Mouse (Mus musculus) forebrain, embryonic 14.5 days (tissue): ENCODE measurements around the gene Slc7a7. TPM values are rescaled to one million over a fixed set of nuclear protein-coding genes. Genes with fewer than 3 reads are reported as not detected.

ENCODE experiments used
- ATAC-seq: fragments of 200-750 bp; cut with Nextera tagmentation; 2 replicates; pipeline ENCODE4 v1.8.0; 2017; ENCODE audit warnings: mild to moderate bottlenecking, moderate library complexity
- DNase-seq: peaks from one replicate; pipeline ENCODE4 v3.0.0-alpha.2; 2015; ENCODE audit warnings: low spot score
- H3K27ac ChIP-seq: fragments of 300-500 bp; sonication (generic); 2 replicates; pipeline ENCODE4 v1.5.1; 2014; ENCODE audit warnings: low read depth, mild to moderate bottlenecking, control low read depth, low read length, moderate library complexity
- H3K27me3 ChIP-seq: fragments of 300-500 bp; sonication (generic); replicated peaks from 2 replicates; pipeline ENCODE4 v1.6.1; 2014; ENCODE audit warnings: low read length, control low read depth, mixed read lengths; ENCODE audit not compliant: control insufficient read depth, insufficient read depth
- H3K36me3 ChIP-seq: fragments of 300-500 bp; sonication (generic); 2 replicates; pipeline ENCODE4 v1.6.1; 2014; ENCODE audit warnings: low read length, control low read depth; ENCODE audit not compliant: control insufficient read depth, insufficient read depth
- H3K4me1 ChIP-seq: fragments of 300-500 bp; sonication (generic); 2 replicates; pipeline ENCODE4 v1.6.1; 2014; ENCODE audit warnings: antibody characterized with exemption, low read length, control low read depth; ENCODE audit not compliant: control insufficient read depth, insufficient read depth
- H3K4me2 ChIP-seq: fragments of 300-500 bp; sonication (generic); 2 replicates; pipeline ENCODE4 v1.6.1; 2014; ENCODE audit warnings: mild to moderate bottlenecking, control low read depth, low read length
- H3K4me3 ChIP-seq: fragments of 300-500 bp; sonication (generic); 2 replicates; pipeline ENCODE4 v1.5.1; 2014; ENCODE audit warnings: low read depth, low read length, control low read depth
- H3K9ac ChIP-seq: fragments of 300-500 bp; sonication (generic); 2 replicates; pipeline ENCODE4 v1.6.1; 2014; ENCODE audit warnings: mild to moderate bottlenecking, low read length, control low read depth, moderate library complexity
- H3K9me3 ChIP-seq: fragments of 300-500 bp; sonication (generic); replicated peaks from 2 replicates; pipeline ENCODE4 v1.6.1; 2016; ENCODE audit warnings: low read length, control low read depth, mixed read lengths; ENCODE audit not compliant: control insufficient read depth
- WGBS: fragments of 180-500 bp; shearing (Covaris S2); extraction: QIAGEN DNeasy Blood & Tissue Kit; methylation state at CpG from one replicate; pipeline ENCODE4 v1.1.7; 2014; 5-methylcytosine and 5-hydroxymethylcytosine counted together
- polyA plus RNA-seq: library from polyadenylated mRNA; unstranded; fragments of >200 nt; fragmentation: Nextera tagmentation; extraction: Ambion mirVana; gene quantifications from 2 replicates; pipeline ENCODE4 v1.2.1, GENCODE M21; 2014

Slc7a7 gene
- polyA plus RNA-seq, 1 experiment from 2014 or later, result 4.3 TPM

DNA sequence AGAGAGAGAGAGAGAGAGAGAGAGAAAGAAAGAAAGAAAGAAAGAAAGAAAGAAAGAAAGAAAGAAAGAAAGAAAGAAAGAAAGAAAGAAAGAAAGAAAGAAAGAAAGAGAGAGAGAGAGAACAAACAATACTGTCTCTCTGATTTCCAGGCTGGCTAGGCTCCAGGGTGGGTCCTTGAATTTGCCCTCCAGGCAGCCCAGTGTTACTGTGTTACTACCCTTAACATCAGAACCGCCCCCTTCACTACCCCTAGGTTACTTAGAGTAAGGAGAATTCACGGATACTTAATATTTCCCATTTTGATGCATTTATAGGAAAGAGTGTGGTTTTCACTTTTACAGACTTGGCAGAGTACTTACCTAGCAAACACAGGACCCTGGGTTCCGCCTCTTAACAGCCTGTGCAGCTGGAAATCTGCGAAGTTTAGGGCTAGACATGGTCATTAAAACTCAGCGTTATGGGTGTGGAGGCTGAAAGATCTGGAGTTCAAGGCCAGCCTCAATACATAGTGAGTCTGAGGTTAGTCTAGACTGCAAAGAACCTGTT, 1.3 kb downstream of the Slc7a7 start:
- no peaks in the 10 kb centered on the region for H3K36me3 ChIP-seq
- DNase-seq (no peak), ATAC-seq (no peak)
- no peak overlapping the region for H3K4me3 ChIP-seq
- no peaks in the 10 kb centered on the region; the same call in 1 of the 2 replicates for H3K4me1 ChIP-seq
- no peak overlapping the region for H3K4me2 ChIP-seq
- peaks cover 8% of the 10 kb centered on the region; the same call in 1 of the 2 replicates for H3K27me3 ChIP-seq
- H3K27ac ChIP-seq, result no peak overlapping the region
- 39% methylated on average over 5 of the region's 5 CpGs for WGBS
- H3K9ac ChIP-seq, result no peak overlapping the region
- no peaks in the 10 kb centered on the region for H3K9me3 ChIP-seq

DNA sequence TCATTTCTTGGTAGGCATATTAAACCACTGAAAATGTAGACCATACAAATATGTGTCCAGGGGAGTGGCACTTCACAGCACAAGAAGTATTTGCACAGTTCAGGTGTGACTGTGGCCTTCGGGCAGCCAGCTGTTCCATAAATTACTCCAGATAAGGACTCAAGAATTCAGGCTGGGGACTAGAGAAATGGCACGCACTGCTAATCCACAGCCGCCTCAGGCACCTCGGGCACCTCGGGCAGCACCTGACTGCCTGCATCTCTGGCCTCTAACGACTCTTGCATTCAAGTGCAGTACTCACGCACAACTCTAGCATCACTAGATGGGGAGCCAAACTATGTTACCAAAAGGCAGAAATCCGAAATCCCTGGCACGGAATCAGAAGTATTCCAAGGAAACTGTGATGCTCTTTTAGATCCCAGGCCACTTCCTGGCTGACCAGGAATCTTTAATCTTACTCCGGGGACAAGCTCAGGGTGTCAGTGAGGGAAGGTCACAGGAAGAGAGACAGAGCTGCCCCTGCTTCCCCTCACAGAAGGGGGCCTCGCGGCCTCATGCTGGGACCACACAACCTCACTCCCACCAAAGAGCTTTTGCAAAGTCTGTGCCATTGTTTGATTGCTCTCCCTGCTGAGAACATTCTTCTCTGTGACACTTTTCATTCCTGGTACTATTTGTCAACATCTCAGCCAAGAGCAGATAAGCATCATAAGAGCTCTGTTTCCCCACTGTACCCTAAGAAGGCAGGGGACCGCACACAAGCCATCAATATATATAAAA, 2.1 kb downstream of the Slc7a7 start:
- 9% methylated on average over 13 of the region's 13 CpGs for WGBS

DNA sequence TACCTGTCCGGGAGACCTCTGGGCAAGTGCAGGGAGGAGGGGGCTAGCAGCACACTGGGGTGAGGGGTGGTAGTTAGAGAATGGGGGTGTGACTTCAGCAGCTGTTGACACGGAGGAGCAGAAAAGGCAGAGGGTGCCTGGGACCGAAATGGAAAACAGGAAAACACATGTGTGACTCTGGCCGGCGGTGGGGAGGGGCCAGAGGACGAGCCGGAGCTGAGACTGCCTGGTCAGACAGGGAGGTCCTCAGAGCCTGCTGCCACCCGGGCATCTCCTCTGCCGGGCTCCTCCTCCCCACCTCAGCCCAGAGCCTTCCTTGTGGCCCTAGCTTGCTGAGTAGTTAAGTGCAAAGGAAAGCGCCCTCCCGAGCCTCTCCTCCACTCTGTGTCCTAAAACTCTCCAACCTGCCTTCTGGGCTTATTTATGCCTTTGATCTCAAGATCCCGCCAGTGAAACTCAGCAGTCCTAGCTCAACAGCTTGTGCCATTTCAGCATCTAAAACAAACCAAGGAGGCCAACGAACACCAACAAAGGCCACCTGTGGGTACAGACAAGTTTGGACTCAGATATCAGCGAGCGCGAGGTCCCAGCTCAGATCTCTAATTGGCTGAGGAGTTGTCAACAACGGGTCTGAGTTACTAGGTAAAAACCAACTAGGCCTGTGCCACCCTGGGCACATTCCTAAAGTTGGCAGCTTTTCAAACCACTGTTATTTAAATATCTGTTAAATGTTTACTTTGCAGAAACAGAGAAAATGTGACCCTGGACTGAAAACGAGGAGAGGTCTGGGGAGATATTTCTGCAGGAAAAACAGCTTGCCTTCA, 3.5 kb downstream of the Slc7a7 start:
- H3K27ac ChIP-seq, result no peak overlapping the region
- DNase-seq, result no peak
- ATAC-seq, result peak; percentile 32; the same call in 1 of the 2 replicates
- no peaks in the 10 kb centered on the region; the same call in 1 of the 2 replicates for H3K4me1 ChIP-seq
- H3K36me3 ChIP-seq, result no peaks in the 10 kb centered on the region
- no peak overlapping the region for H3K4me2 ChIP-seq
- peaks cover 8% of the 10 kb centered on the region; the same call in 1 of the 2 replicates for H3K27me3 ChIP-seq
- 11% methylated on average over 18 of the region's 18 CpGs for WGBS
- H3K4me3 ChIP-seq, result no peak overlapping the region
- no peak overlapping the region for H3K9ac ChIP-seq
- no peaks in the 10 kb centered on the region for H3K9me3 ChIP-seq

More for the DNA sequence above, 2.1 kb downstream of the Slc7a7 start:
- H3K27ac ChIP-seq, result no peak overlapping the region
- H3K9me3 ChIP-seq, result no peaks in the 10 kb centered on the region
- peaks cover 8% of the 10 kb centered on the region; the same call in 1 of the 2 replicates for H3K27me3 ChIP-seq
- H3K36me3 ChIP-seq, result no peaks in the 10 kb centered on the region
- H3K9ac ChIP-seq, result no peak overlapping the region
- ATAC-seq (no peak), DNase-seq (no peak)
- H3K4me2 ChIP-seq, result no peak overlapping the region
- no peaks in the 10 kb centered on the region; the same call in 1 of the 2 replicates for H3K4me1 ChIP-seq
- no peak overlapping the region for H3K4me3 ChIP-seq

DNA sequence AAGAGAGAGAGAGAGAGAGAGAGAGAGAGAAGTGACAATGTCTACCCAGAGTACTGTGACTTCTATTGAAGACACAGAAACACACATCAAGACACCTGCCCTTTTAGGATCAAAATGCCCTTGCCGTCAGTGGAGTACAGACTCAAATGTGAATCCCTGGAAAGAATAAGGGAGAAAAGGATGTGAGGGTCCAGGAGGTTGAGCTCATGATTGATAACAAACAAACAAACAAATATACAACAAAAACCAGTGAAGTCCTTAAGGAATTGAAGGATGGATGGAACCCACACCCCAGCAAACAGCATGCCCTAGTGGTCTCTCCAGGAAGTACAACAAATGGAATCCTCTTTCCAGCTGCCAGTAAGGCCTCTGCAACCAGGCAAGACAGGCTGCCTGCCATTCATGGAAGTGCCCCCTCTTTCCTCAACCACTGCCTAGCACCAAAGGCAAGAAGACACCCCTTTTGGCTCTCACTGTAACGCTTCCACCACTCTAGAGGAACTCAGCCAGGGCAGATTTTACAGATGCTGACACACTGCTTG, 4.9 kb downstream of the Slc7a7 start:
- H3K4me2 ChIP-seq, result no peak overlapping the region
- peaks cover 8% of the 10 kb centered on the region; the same call in 1 of the 2 replicates for H3K27me3 ChIP-seq
- no peak overlapping the region for H3K9ac ChIP-seq
- H3K27ac ChIP-seq, result no peak overlapping the region
- DNase-seq, result peak; percentile 72
- ATAC-seq, result no peak
- H3K4me3 ChIP-seq, result no peak overlapping the region
- WGBS, result 36% methylated on average over 2 of the region's 2 CpGs
- H3K4me1 ChIP-seq, result no peaks in the 10 kb centered on the region; the same call in 1 of the 2 replicates
- no peaks in the 10 kb centered on the region for H3K9me3 ChIP-seq
- H3K36me3 ChIP-seq, result no peaks in the 10 kb centered on the region

DNA sequence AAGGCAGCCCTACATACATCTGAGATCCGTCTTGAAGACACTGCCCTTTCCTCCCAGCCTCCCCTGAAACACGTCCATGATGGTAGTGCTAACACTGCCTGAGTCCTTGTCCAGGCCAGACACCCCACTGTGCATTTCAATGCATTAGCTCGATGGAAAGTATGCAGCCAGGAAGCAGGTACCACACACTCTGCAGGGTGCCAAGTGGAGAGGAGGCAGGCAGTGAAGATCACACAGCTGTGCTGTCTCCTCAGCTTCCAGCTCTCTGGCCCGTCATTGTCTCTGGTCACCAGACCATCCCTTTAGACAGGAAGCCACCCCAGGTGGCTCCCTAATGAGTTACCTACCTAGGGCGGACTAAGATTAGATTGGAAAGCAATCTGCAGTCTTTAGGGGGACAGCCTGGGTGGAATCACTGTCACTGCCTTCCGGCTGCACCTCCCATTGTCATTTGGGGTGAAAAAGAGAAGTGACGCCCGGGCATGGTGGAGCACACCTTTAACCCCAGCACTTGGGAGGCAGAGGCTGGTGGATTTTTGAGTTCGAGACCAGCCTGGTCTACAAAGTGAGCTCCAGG, 5.5 kb downstream of the Slc7a7 start:
- Histone ChIP-seq H3K4me3 (no peak overlapping the region), H3K27ac (no peak overlapping the region), H3K4me1 (no peaks in the 10 kb centered on the region; the same call in 1 of the 2 replicates), H3K36me3 (no peaks in the 10 kb centered on the region), H3K9me3 (no peaks in the 10 kb centered on the region), H3K9ac (no peak overlapping the region), H3K4me2 (no peak overlapping the region), H3K27me3 (0 out of 2 replicates have a peak, but pooled peaks cover 3% of the 10 kb centered on the region)
- WGBS, result 33% methylated on average over 9 of the region's 9 CpGs
- DNase-seq (no peak), ATAC-seq (no peak)

DNA sequence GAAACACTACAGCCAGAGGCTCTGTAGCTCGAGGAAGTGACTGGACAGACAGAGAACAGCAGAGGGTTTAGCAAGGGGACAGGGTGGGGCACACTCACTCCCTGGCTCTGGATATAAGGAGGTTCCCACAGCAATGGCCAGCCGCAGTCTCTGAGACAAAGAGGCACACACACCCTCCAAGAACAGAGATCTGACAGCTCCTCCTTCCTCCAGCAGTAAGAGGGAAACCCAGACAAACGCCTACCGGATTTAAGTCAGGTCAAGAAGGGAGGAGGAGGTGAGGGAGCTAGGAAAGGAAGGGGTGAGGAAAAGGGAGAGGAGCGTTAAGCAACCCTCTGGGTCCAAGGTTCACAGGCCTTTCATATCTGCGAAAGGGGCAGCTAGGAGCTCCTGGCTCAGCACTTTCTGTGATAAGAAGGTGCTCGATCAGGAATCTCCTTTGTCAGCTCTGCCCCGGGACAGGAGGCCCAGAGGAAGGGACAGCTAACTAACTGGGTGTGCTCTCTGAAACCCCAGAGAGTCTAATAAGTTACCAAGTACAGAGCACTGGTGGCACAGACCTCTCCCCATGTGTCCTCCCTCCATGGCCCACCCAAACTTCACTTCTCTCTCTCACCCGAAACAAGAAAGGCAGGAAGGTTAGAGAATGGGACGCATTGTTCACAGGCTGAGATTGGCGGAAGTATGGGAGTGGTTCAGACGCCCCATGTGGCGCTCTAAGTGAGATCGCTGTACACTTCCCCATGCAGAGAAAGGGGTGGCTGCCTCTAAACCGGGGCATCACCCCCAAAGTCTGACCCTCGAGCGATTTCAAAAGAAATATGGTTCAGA, 7.4 kb downstream of the Slc7a7 start:
- Histone ChIP-seq H3K36me3 (no peaks in the 10 kb centered on the region), H3K4me2 (no peak overlapping the region), H3K4me1 (no peaks in the 10 kb centered on the region; the same call in 1 of the 2 replicates), H3K27me3 (no peaks in the 10 kb centered on the region), H3K4me3 (no peak overlapping the region), H3K9me3 (no peaks in the 10 kb centered on the region), H3K27ac (peak overlapping the region; percentile 30; the same call in 1 of the 2 replicates), H3K9ac (peak overlapping the region; percentile 13; the same call in 1 of the 2 replicates)
- WGBS, result 37% methylated on average over 17 of the region's 17 CpGs
- DNase-seq (no peak), ATAC-seq (no peak)

DNA sequence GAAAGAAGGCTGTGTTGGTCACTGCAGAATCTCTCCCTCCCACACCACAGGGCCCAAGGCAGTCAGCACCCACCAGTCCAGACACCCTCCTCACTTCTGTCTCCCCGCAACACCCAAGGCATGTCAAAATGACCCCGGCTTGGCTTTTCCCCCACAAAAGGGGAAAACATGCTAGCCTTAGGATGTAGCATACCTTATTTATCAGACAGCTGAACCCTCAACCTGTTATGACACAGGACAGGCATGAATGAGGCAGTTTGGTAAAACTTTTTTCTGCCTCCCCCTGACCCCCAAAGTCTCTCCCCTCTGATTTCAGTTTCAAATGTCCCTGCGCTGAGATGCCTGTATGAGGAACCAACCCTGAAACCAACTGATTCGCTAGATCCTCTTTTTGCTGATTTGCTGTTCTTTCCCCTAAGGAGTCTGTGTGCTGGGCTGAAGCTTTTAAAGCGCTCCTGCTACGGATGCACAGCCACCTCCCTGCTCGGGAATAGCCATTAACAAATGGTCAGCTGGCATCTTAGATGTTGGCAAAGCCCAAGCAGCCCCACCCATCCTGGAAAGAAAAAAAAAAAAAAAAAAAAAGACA, 8.4 kb downstream of the Slc7a7 start:
- Histone ChIP-seq H3K4me2 (no peak overlapping the region), H3K9ac (0 out of 2 replicates have a peak overlapping the region, but pooled peaks have one; percentile 13), H3K36me3 (no peaks in the 10 kb centered on the region), H3K27ac (no peak overlapping the region), H3K4me3 (no peak overlapping the region), H3K4me1 (no peaks in the 10 kb centered on the region; the same call in 1 of the 2 replicates), H3K9me3 (no peaks in the 10 kb centered on the region), H3K27me3 (no peaks in the 10 kb centered on the region)
- DNase-seq, result no peak
- WGBS, result 86% methylated on average over 7 of the region's 7 CpGs
- no peak for ATAC-seq
